Mouse (Mus musculus): ENCODE results near the gene Cemip. TPM values are rescaled to one million over a fixed set of nuclear protein-coding genes. Genes with fewer than 3 reads are reported as not detected.

The Cemip gene
- polyA plus RNA-seq, 1 experiment from 2014 or later = 0.51 TPM

GRCm38 (mm10) chr7:83978945-83979536 lies 107.3 kb downstream of the Cemip start:
- no peaks in the 10 kb centered on the region for H3K36me3 ChIP-seq
- no peak overlapping the region for H3K4me3 ChIP-seq (replicated peaks)
- no peak overlapping the region for H3K9ac ChIP-seq
- WGBS = 33% methylated on average over 1 of the region's 1 CpGs
- H3K4me1 ChIP-seq = no peaks in the 10 kb centered on the region; the same call in 1 of the 2 replicates
- no peaks in the 10 kb centered on the region for H3K9me3 ChIP-seq
- ATAC-seq (ENCODE audit: insufficient read depth, low FRiP score, low read depth) = peak; percentile 37; the same call in 1 of the 2 replicates
- no peak overlapping the region for H3K4me2 ChIP-seq
- no peak overlapping the region for H3K27ac ChIP-seq
- H3K27me3 ChIP-seq (replicated peaks) = no peaks in the 10 kb centered on the region

- no peak overlapping the region for H3K4me2 ChIP-seq
- no peak for ATAC-seq (ENCODE audit: insufficient read depth, low FRiP score, low read depth)
- no peaks in the 10 kb centered on the region for H3K36me3 ChIP-seq
- H3K27me3 ChIP-seq (replicated peaks) = no peaks in the 10 kb centered on the region
- H3K4me3 ChIP-seq (replicated peaks) = no peak overlapping the region
- H3K9ac ChIP-seq = no peak overlapping the region
- no peaks in the 10 kb centered on the region for H3K9me3 ChIP-seq
- H3K4me1 ChIP-seq = no peaks in the 10 kb centered on the region; the same call in 1 of the 2 replicates
- WGBS = 89% methylated on average over 1 of the region's 1 CpGs
- no peak overlapping the region for H3K27ac ChIP-seq
Measured at GRCm38 (mm10) chr7:83978410-83978809, 107.9 kb downstream of the Cemip start.

GRCm38 (mm10) chr7:83976413-83976958 lies 109.8 kb downstream of the Cemip start:
- H3K36me3 ChIP-seq = no peaks in the 10 kb centered on the region
- H3K27me3 ChIP-seq (replicated peaks) = no peaks in the 10 kb centered on the region
- H3K9me3 ChIP-seq = no peaks in the 10 kb centered on the region
- no peak for ATAC-seq (ENCODE audit: insufficient read depth, low FRiP score, low read depth)
- H3K27ac ChIP-seq = no peak overlapping the region
- H3K4me1 ChIP-seq = no peaks in the 10 kb centered on the region
- 78% methylated on average over 6 of the region's 6 CpGs for WGBS
- no peak overlapping the region for H3K4me3 ChIP-seq (replicated peaks)
- H3K4me2 ChIP-seq = no peak overlapping the region
- H3K9ac ChIP-seq = no peak overlapping the region

GRCm38 (mm10) chr7:83975283-83975682 lies 111.0 kb downstream of the Cemip start:
- no peak overlapping the region for H3K4me3 ChIP-seq (replicated peaks)
- no peaks in the 10 kb centered on the region for H3K36me3 ChIP-seq

GRCm38 (mm10) chr7:83972485-83972884 lies 113.8 kb downstream of the Cemip start:
- H3K36me3 ChIP-seq = no peaks in the 10 kb centered on the region
- H3K27ac ChIP-seq = no peak overlapping the region
- no peaks in the 10 kb centered on the region for H3K4me1 ChIP-seq
- H3K9ac ChIP-seq = no peak overlapping the region
- no peak for ATAC-seq (ENCODE audit: insufficient read depth, low FRiP score, low read depth)
- H3K4me3 ChIP-seq (replicated peaks) = no peak overlapping the region
- no peaks in the 10 kb centered on the region for H3K9me3 ChIP-seq
- no peak overlapping the region for H3K4me2 ChIP-seq
- 47% methylated on average over 7 of the region's 7 CpGs for WGBS
- H3K27me3 ChIP-seq (replicated peaks) = no peaks in the 10 kb centered on the region

More at GRCm38 (mm10) chr7:83975283-83975682, 111.0 kb downstream of the Cemip start:
- H3K9ac ChIP-seq = no peak overlapping the region
- no peaks in the 10 kb centered on the region for H3K4me1 ChIP-seq
- H3K9me3 ChIP-seq = no peaks in the 10 kb centered on the region
- no peak overlapping the region for H3K4me2 ChIP-seq
- no peak for ATAC-seq (ENCODE audit: insufficient read depth, low FRiP score, low read depth)
- WGBS = 69% methylated on average over 6 of the region's 6 CpGs
- H3K27ac ChIP-seq = no peak overlapping the region
- no peaks in the 10 kb centered on the region for H3K27me3 ChIP-seq (replicated peaks)

- ATAC-seq (ENCODE audit: insufficient read depth, low FRiP score, low read depth) = no peak
- no peak overlapping the region for H3K27ac ChIP-seq
- H3K4me3 ChIP-seq (replicated peaks) = no peak overlapping the region
- H3K4me1 ChIP-seq = no peaks in the 10 kb centered on the region
- no peaks in the 10 kb centered on the region for H3K27me3 ChIP-seq (replicated peaks)
- no peak overlapping the region for H3K9ac ChIP-seq
- H3K9me3 ChIP-seq = no peaks in the 10 kb centered on the region
- 56% methylated on average over 5 of the region's 5 CpGs for WGBS
- no peaks in the 10 kb centered on the region for H3K36me3 ChIP-seq
- no peak overlapping the region for H3K4me2 ChIP-seq
Measured at GRCm38 (mm10) chr7:83966047-83966818, 120.1 kb downstream of the Cemip start.

GRCm38 (mm10) chr7:83965181-83965580 lies 121.1 kb downstream of the Cemip start:
- no peaks in the 10 kb centered on the region for H3K4me1 ChIP-seq
- H3K4me2 ChIP-seq = no peak overlapping the region
- no peak overlapping the region for H3K27ac ChIP-seq
- no peaks in the 10 kb centered on the region for H3K9me3 ChIP-seq
- no peaks in the 10 kb centered on the region for H3K27me3 ChIP-seq (replicated peaks)
- no peak for ATAC-seq (ENCODE audit: insufficient read depth, low FRiP score, low read depth)
- no peak overlapping the region for H3K4me3 ChIP-seq (replicated peaks)
- no peak overlapping the region for H3K9ac ChIP-seq
- H3K36me3 ChIP-seq = no peaks in the 10 kb centered on the region

- no peak overlapping the region for H3K4me2 ChIP-seq
- ATAC-seq (ENCODE audit: insufficient read depth, low FRiP score, low read depth) = no peak
- no peaks in the 10 kb centered on the region for H3K27me3 ChIP-seq (replicated peaks)
- H3K4me1 ChIP-seq = no peaks in the 10 kb centered on the region
- no peaks in the 10 kb centered on the region for H3K36me3 ChIP-seq
- WGBS = 84% methylated on average over 9 of the region's 9 CpGs
- H3K9me3 ChIP-seq = no peaks in the 10 kb centered on the region
- no peak overlapping the region for H3K9ac ChIP-seq
- no peak overlapping the region for H3K4me3 ChIP-seq (replicated peaks)
- no peak overlapping the region for H3K27ac ChIP-seq
Measured at GRCm38 (mm10) chr7:83952511-83952910, 133.8 kb downstream of the Cemip start.

- Histone ChIP-seq H3K27me3 (replicated peaks) (no peaks in the 10 kb centered on the region), H3K27ac (no peak overlapping the region), H3K9me3 (no peaks in the 10 kb centered on the region), H3K4me3 (replicated peaks) (no peak overlapping the region), H3K4me1 (no peaks in the 10 kb centered on the region), H3K9ac (no peak overlapping the region), H3K4me2 (no peak overlapping the region), H3K36me3 (no peaks in the 10 kb centered on the region)
- ATAC-seq (ENCODE audit: insufficient read depth, low FRiP score, low read depth) = no peak
- WGBS = 86% methylated on average over 14 of the region's 14 CpGs
Measured at GRCm38 (mm10) chr7:83951327-83951726, 135.0 kb downstream of the Cemip start.

GRCm38 (mm10) chr7:83949662-83950061 lies 136.6 kb downstream of the Cemip start:
- H3K4me2 ChIP-seq = no peak overlapping the region
- ATAC-seq (ENCODE audit: insufficient read depth, low FRiP score, low read depth) = no peak
- H3K9me3 ChIP-seq = no peaks in the 10 kb centered on the region
- no peaks in the 10 kb centered on the region for H3K27me3 ChIP-seq (replicated peaks)
- no peaks in the 10 kb centered on the region for H3K4me1 ChIP-seq
- H3K27ac ChIP-seq = no peak overlapping the region
- no peak overlapping the region for H3K4me3 ChIP-seq (replicated peaks)
- 76% methylated on average over 6 of the region's 6 CpGs for WGBS
- H3K36me3 ChIP-seq = no peaks in the 10 kb centered on the region
- H3K9ac ChIP-seq = no peak overlapping the region

- 49% methylated on average over 7 of the region's 7 CpGs for WGBS
- H3K36me3 ChIP-seq = no peaks in the 10 kb centered on the region
- H3K4me1 ChIP-seq = no peaks in the 10 kb centered on the region
- H3K27ac ChIP-seq = no peak overlapping the region; the same call in 1 of the 2 replicates
- no peaks in the 10 kb centered on the region for H3K27me3 ChIP-seq (replicated peaks)
- no peak overlapping the region for H3K4me2 ChIP-seq
- H3K9ac ChIP-seq = no peak overlapping the region
- no peak overlapping the region for H3K4me3 ChIP-seq (replicated peaks)
- no peaks in the 10 kb centered on the region for H3K9me3 ChIP-seq
- peak; percentile 62; the same call in 1 of the 2 replicates for ATAC-seq (ENCODE audit: insufficient read depth, low FRiP score, low read depth)
Measured at GRCm38 (mm10) chr7:83948743-83949142, 137.6 kb downstream of the Cemip start.

GRCm38 (mm10) chr7:83941701-83942101 lies 144.6 kb downstream of the Cemip start:
- H3K4me2 ChIP-seq = no peak overlapping the region
- no peak overlapping the region for H3K9ac ChIP-seq
- no peaks in the 10 kb centered on the region; the same call in 1 of the 2 replicates for H3K4me1 ChIP-seq
- H3K27ac ChIP-seq = no peak overlapping the region
- no peak overlapping the region for H3K4me3 ChIP-seq (replicated peaks)
- H3K36me3 ChIP-seq = no peaks in the 10 kb centered on the region
- ATAC-seq (ENCODE audit: insufficient read depth, low FRiP score, low read depth) = no peak
- H3K9me3 ChIP-seq = no peaks in the 10 kb centered on the region
- no peaks in the 10 kb centered on the region for H3K27me3 ChIP-seq (replicated peaks)
- 85% methylated on average over 8 of the region's 8 CpGs for WGBS
